Mouse (Mus musculus) cortical plate, adult 2 months (tissue): ENCODE measurements around the gene Tas2r134. TPM values are rescaled to one million over a fixed set of nuclear protein-coding genes. Genes with fewer than 3 reads are reported as not detected.

ENCODE experiments used
- H3K27ac ChIP-seq: fragments of 200-500 bp; 2 replicates; pipeline ENCODE4 v1.5.1; 2012; ENCODE audit warnings: low read length, control low read depth, inconsistent platforms; ENCODE audit not compliant: insufficient read depth
- H3K4me1 ChIP-seq: fragments of 200-500 bp; 2 replicates; pipeline ENCODE4 v1.6.1; 2011; ENCODE audit warnings: low read length; ENCODE audit not compliant: control insufficient read depth, insufficient read depth
- H3K4me3 ChIP-seq: fragments of 200-500 bp; 2 replicates; pipeline ENCODE4 v1.5.1; 2011; ENCODE audit warnings: mild to moderate bottlenecking, low read length, control low read depth; ENCODE audit not compliant: insufficient read depth
- CTCF ChIP-seq: fragments of 200-500 bp; IDR thresholded peaks from 2 replicates; pipeline ENCODE4 v1.5.1; 2011; ENCODE audit warnings: mild to moderate bottlenecking, control low read depth, low read length; ENCODE audit not compliant: insufficient read depth; ENCODE audit errors: extremely low read depth
- POLR2A ChIP-seq: fragments of 200-500 bp; IDR thresholded peaks from 2 replicates; pipeline ENCODE4 v1.6.1; 2011; ENCODE audit warnings: mild to moderate bottlenecking, low read length, control low read depth; ENCODE audit not compliant: insufficient read depth; ENCODE audit errors: extremely low read depth
- polyA plus RNA-seq: library from polyadenylated mRNA; depleted of rRNA; stranded (reverse); fragments of >200 nt; gene quantifications from 2 replicates; pipeline ENCODE4 v1.2.3, GENCODE M21; 2012

Tas2r134 gene
- polyA plus RNA-seq, 1 experiment: not detected

- no peak for TF ChIP-seq CTCF
- no peak for TF ChIP-seq POLR2A
- no peak overlapping the region for H3K4me3 ChIP-seq
- H3K27ac ChIP-seq: no peak overlapping the region
- no peaks in the 10 kb centered on the region for H3K4me1 ChIP-seq
Observed at GRCm38 (mm10) chr2:51643244-51644139, 16.2 kb downstream of the Tas2r134 start.

GRCm38 (mm10) chr2:51647972-51648371, 20.7 kb downstream of the Tas2r134 start:
- Histone ChIP-seq H3K4me1 (no peaks in the 10 kb centered on the region), H3K27ac (no peak overlapping the region), H3K4me3 (no peak overlapping the region)
- TF ChIP-seq CTCF (no peak), POLR2A (no peak)

- H3K4me1 ChIP-seq: no peaks in the 10 kb centered on the region
- H3K27ac ChIP-seq: no peak overlapping the region
- H3K4me3 ChIP-seq: no peak overlapping the region
- TF ChIP-seq CTCF: no peak
- no peak for TF ChIP-seq POLR2A
Observed at GRCm38 (mm10) chr2:51649887-51650286, 22.6 kb downstream of the Tas2r134 start.

GRCm38 (mm10) chr2:51652086-51652485, 24.8 kb downstream of the Tas2r134 start:
- Histone ChIP-seq H3K4me3 (no peak overlapping the region), H3K27ac (no peak overlapping the region), H3K4me1 (no peaks in the 10 kb centered on the region)
- TF ChIP-seq CTCF (no peak), POLR2A (no peak)

GRCm38 (mm10) chr2:51657684-51658083, 30.4 kb downstream of the Tas2r134 start:
- H3K27ac ChIP-seq: no peak overlapping the region
- no peak for TF ChIP-seq POLR2A
- no peak for TF ChIP-seq CTCF
- H3K4me3 ChIP-seq: no peak overlapping the region
- no peaks in the 10 kb centered on the region for H3K4me1 ChIP-seq

GRCm38 (mm10) chr2:51658288-51658687, 31.0 kb downstream of the Tas2r134 start:
- Histone ChIP-seq H3K27ac (no peak overlapping the region), H3K4me3 (no peak overlapping the region), H3K4me1 (no peaks in the 10 kb centered on the region)
- TF ChIP-seq POLR2A (no peak), CTCF (no peak)

GRCm38 (mm10) chr2:51674321-51674720, 47.0 kb downstream of the Tas2r134 start:
- H3K4me3 ChIP-seq: no peak overlapping the region
- no peak overlapping the region for H3K27ac ChIP-seq
- TF ChIP-seq CTCF (no peak), POLR2A (no peak)
- H3K4me1 ChIP-seq: no peaks in the 10 kb centered on the region
